15 mouse cellular contexts compared by ENCODE assay signal in the genomic region with DNA sequence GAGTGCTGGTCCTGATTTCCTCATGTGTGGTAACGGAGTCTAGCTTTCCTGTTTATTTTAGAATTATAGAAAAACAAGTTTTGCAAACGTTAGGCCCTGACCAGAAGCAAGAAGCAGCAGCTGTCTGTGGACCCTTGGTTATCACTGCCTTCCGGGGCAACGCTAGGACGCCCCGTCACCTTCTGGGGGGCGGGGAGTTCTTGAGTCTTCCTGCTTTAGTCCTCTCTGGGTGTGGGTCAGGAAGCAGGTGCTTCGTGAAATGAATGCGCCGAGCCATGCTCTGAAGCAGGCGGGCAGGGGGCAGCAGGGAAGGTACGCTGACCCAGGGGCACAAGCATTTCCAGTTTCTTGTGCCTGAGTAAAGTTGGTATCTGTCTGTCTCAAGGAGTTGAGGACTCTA.
DNase-seq lines count a peak whose midpoint lies in the region; ATAC-seq lines count a peak whose summit lies in the region.
"Had no signal": no experiment of that assay in that cellular context is flagged by ENCODE, and none has a peak within 500 bp of the region (broad histone marks: within the 10 kb centered on the region; RNA-seq: fewer than 3 reads in every experiment).

No protein-coding gene starts in this region.

- no peak for ATAC-seq in CD4-positive, CD25-positive, alpha-beta regulatory T cell, adult 4 months
- ATAC-seq: hindbrain, postnatal 0 days had no signal

- peak; percentile 39 for DNase-seq in CD4-positive, CD25-positive, alpha-beta regulatory T cell, adult 2 months (ENCODE audit: low read depth, low spot score)
- DNase-seq in lung, postnatal 25 days (ENCODE audit: low spot score): peak; percentile 17
- no peak for DNase-seq in lung, postnatal 14 days
- peak; percentile 21 to 46 for DNase-seq in thymus, adult 18-20 months
- peak; percentile 50 for DNase-seq in thymus, postnatal 4 days
- no peak for DNase-seq in urinary bladder, postnatal 10 days (ENCODE audit: low spot score)
- DNase-seq in right cerebral cortex, postnatal 25 days: no peak
- DNase-seq: cerebellum, adult 2 months; gastrocnemius, postnatal 10 days; heart, adult 2 months; kidney, adult 9 months; left cerebral cortex, postnatal 4 days; right cerebral cortex, postnatal 4 days had no signal

Comparison
In these comparisons a context has a peak if more than half of its experiments do, and no peak if none do; other contexts are left out.
1. DNase-seq: peak in CD4-positive, CD25-positive, alpha-beta regulatory T cell, adult 2 months (single experiment), lung, postnatal 25 days (single experiment), thymus, adult 18-20 months (2 of 2) and thymus, postnatal 4 days (single experiment); none in lung, postnatal 14 days (single experiment), urinary bladder, postnatal 10 days (single experiment) and right cerebral cortex, postnatal 25 days (single experiment).